Comparison of ENCODE assay signal across 18 mouse cellular contexts in the genomic region with DNA sequence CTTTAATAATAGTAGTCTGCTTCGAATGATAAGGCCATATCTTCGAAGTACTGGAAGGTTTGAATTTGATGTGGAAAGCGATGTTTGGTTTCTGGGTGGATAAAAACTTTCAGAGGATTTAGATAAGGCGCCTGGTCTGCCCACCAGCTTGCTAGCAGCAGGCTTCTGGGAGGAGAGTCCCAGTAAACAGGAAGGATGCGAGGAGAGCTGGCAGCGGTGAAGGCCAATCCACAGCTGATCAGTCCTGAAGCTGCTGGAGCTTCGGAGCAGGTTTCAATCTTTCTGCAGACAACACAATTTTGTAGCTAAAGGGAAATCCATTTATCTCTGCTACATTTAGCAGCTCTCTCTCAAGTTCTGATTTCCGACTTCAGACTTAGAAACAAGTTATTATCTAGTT.
DNase-seq lines count a peak whose midpoint lies in the region; ATAC-seq lines count a peak whose summit lies in the region.
"Had no signal": no experiment of that assay in that cellular context is flagged by ENCODE, and none has a peak within 500 bp of the region (broad histone marks: within the 10 kb centered on the region; RNA-seq: fewer than 3 reads in every experiment).

No protein-coding gene starts in this region.

- DNase-seq in cerebellum, adult 11-12 months, result peak; percentile 62
- peak; percentile 9 for DNase-seq in ovary, postnatal 36 days (ENCODE audit: low spot score)
- DNase-seq in ovary, postnatal 14 days (ENCODE audit: low spot score), result no peak
- peak; percentile 57 to 71 for DNase-seq in cerebellum, postnatal 10 days
- DNase-seq in lung, postnatal 4 days, result no peak
- no peak for DNase-seq in kidney, postnatal 36 days
- DNase-seq in embryo, embryonic 9.5 days (ENCODE audit: extremely low spot score), result no peak
- DNase-seq: adrenal gland, postnatal 14 days; gastrocnemius, postnatal 14 days; heart, postnatal 14 days; kidney, adult 18-20 months; lung, adult 2 months; lung, postnatal 14 days; right cerebral cortex, postnatal 14 days had no signal

- no peak for ATAC-seq in cerebellum, adult (ENCODE audit: insufficient number of reproducible peaks, low FRiP score, low TSS enrichment)
- ATAC-seq: forebrain, embryonic 14.5 days; midbrain, embryonic 16.5 days; Patski had no signal

Comparison
In these comparisons a context has a peak if more than half of its experiments do, and no peak if none do; other contexts are left out.
1. DNase-seq: peak in cerebellum, adult 11-12 months (single experiment), ovary, postnatal 36 days (single experiment) and cerebellum, postnatal 10 days (2 of 2); none in ovary, postnatal 14 days (single experiment), lung, postnatal 4 days (0 of 2), kidney, postnatal 36 days (0 of 2) and embryo, embryonic 9.5 days (single experiment).